Mouse (Mus musculus) MEL (cell line): ENCODE measurements around the gene 9330182L06Rik. TPM values are rescaled to one million over a fixed set of nuclear protein-coding genes. Genes with fewer than 3 reads are reported as not detected.

ENCODE experiments used
- polyA plus RNA-seq, 2 experiments: library from polyadenylated mRNA; stranded (reverse) in 1 of 2; unstranded in 1 of 2; fragments of >175 nt in 1 of 2; fragments of >200 nt in 1 of 2; gene quantifications; 2 replicates each; pipeline versions ENCODE4 v1.2.1 to v1.2.4; 2012; ENCODE audit warnings: low replicate concordance in 2 of 2, low read depth in 1 of 2; ENCODE audit not compliant: insufficient read length in 2 of 2, insufficient read depth in 1 of 2, missing spikeins in 1 of 2
- total RNA-seq: library from RNA; depleted of rRNA; stranded (reverse); fragments of 300-350 nt; gene quantifications from 2 replicates; pipeline ENCODE4 v1.2.3, GENCODE M21; 2012; rRNA removed

Gene 9330182L06Rik
- total and polyA plus RNA-seq, 3 experiments: not detected

Other genes with a start within 250 kb of the 9330182L06Rik start
- 3.5 and 5.1 TPM in 2 replicates for gene Tmem243, start 165.4 kb upstream of the 9330182L06Rik start, total RNA-seq
- gene Tmem243, start 165.4 kb upstream of the 9330182L06Rik start, polyA plus RNA-seq: 10 to 100 TPM in 1 of 2 experiments, not detected in 1; 14.9 TPM
- 18.7 and 19.7 TPM in 2 replicates for gene Dmtf1, start 104.3 kb upstream of the 9330182L06Rik start, total RNA-seq
- 10 to 100 TPM; 22.0 to 78.4 TPM for gene Dmtf1, start 104.3 kb upstream of the 9330182L06Rik start, polyA plus RNA-seq